Mouse (Mus musculus) megakaryocyte progenitor cell, adult 5-6 weeks (primary cell): ENCODE data around the gene Ascc1. TPM values are rescaled to one million over a fixed set of nuclear protein-coding genes. Genes with fewer than 3 reads are reported as not detected.

Source experiments
- ATAC-seq: replicated peaks from 2 replicates; pipeline ENCODE4 v1.8.0; 2016; ENCODE audit warnings: mild to moderate bottlenecking, moderate TSS enrichment, inconsistent platforms; ENCODE audit not compliant: poor library complexity
- total RNA-seq, 2 experiments: library from RNA; stranded (forward) in 1 of 2; stranded (reverse) in 1 of 2; fragments of 157-497, 149-512 nt in 1 of 2; fragments of 200-1000 nt in 1 of 2; gene quantifications; 2 replicates each; pipeline versions ENCODE4 v1.2.3 to v1.2.4; 2015 to 2017

Gene Ascc1
- 38.3 and 38.9 TPM in 2 replicates for total RNA-seq (2015)
- total RNA-seq (2017), result 27.8 and 33.2 TPM in 2 replicates

GRCm38 (mm10) chr10:60002673-60003212, at the start of gene Ascc1, which contains the start of gene Anapc16:
Ascc1 (plus strand) TSS chr10:60002805.
Anapc16 (minus strand) TSS chr10:60003135.
- peak; percentile 88 for ATAC-seq

- ATAC-seq, result no peak
These were observed 49.0 kb upstream of the Ascc1 start for GRCm38 (mm10) chr10:59953564-59954039.

GRCm38 (mm10) chr10:59956681-59957080, 45.9 kb upstream of the Ascc1 start:
- ATAC-seq, result no peak

- no peak for ATAC-seq
These were observed 45.1 kb upstream of the Ascc1 start for GRCm38 (mm10) chr10:59957171-59958149.

GRCm38 (mm10) chr10:59958458-59958857, 44.1 kb upstream of the Ascc1 start:
- peak; percentile 44 for ATAC-seq

- ATAC-seq, result no peak
These were observed 43.1 kb upstream of the Ascc1 start for GRCm38 (mm10) chr10:59959517-59959916.

GRCm38 (mm10) chr10:59963609-59964008, 39.0 kb upstream of the Ascc1 start:
- ATAC-seq, result no peak

GRCm38 (mm10) chr10:59964504-59965361, 37.9 kb upstream of the Ascc1 start:
- ATAC-seq, result 0 out of 2 replicates have a peak, but pooled peaks have one; percentile 7

GRCm38 (mm10) chr10:59965362-59965695, 37.3 kb upstream of the Ascc1 start:
- ATAC-seq, result no peak

- no peak for ATAC-seq
These were observed 36.8 kb upstream of the Ascc1 start for GRCm38 (mm10) chr10:59965788-59966187.

- no peak for ATAC-seq
These were observed 35.9 kb upstream of the Ascc1 start for GRCm38 (mm10) chr10:59966743-59967142.

- ATAC-seq, result peak; percentile 36; the same call in 1 of the 2 replicates
These were observed 35.2 kb upstream of the Ascc1 start for GRCm38 (mm10) chr10:59967309-59967942.

- peak; percentile 74 for ATAC-seq
These were observed 32.7 kb upstream of the Ascc1 start for GRCm38 (mm10) chr10:59969821-59970449.

- no peak for ATAC-seq
These were observed 32.0 kb upstream of the Ascc1 start for GRCm38 (mm10) chr10:59970450-59971062.

GRCm38 (mm10) chr10:59971813-59972212, 30.8 kb upstream of the Ascc1 start:
- ATAC-seq, result no peak

- no peak for ATAC-seq
These were observed 30.1 kb upstream of the Ascc1 start for GRCm38 (mm10) chr10:59972534-59972933.

GRCm38 (mm10) chr10:59972999-59973398, 29.6 kb upstream of the Ascc1 start:
- no peak for ATAC-seq

- ATAC-seq, result no peak
These were observed 29.2 kb upstream of the Ascc1 start for GRCm38 (mm10) chr10:59973400-59973799.

GRCm38 (mm10) chr10:59974191-59974664, 28.4 kb upstream of the Ascc1 start:
- peak; percentile 45 for ATAC-seq
